Mouse (Mus musculus) thymus, adult 2 months (tissue): ENCODE data around the gene Gm867. TPM values are rescaled to one million over a fixed set of nuclear protein-coding genes. Genes with fewer than 3 reads are reported as not detected.

Experiments used
- DNase-seq: peaks from one replicate; pipeline ENCODE4 v3.0.0; 2021
- H3K27ac ChIP-seq: fragments of 200-500 bp; 2 replicates; pipeline ENCODE4 v1.5.1; 2012; ENCODE audit warnings: low read length, control low read depth; ENCODE audit not compliant: control insufficient read depth, insufficient read depth
- H3K27me3 ChIP-seq: fragments of 200-500 bp; 2 replicates; pipeline ENCODE4 v1.6.1; 2012; ENCODE audit warnings: mild to moderate bottlenecking, low read length, moderate library complexity, mixed read lengths; ENCODE audit not compliant: control insufficient read depth, insufficient read depth
- H3K36me3 ChIP-seq: fragments of 200-500 bp; 2 replicates; pipeline ENCODE4 v1.6.1; 2012; ENCODE audit warnings: mild to moderate bottlenecking, low read length, moderate library complexity; ENCODE audit not compliant: control insufficient read depth, insufficient read depth
- H3K4me1 ChIP-seq: fragments of 200-500 bp; replicated peaks from 2 replicates; pipeline ENCODE4 v1.6.1; 2012; ENCODE audit warnings: low read length; ENCODE audit not compliant: control insufficient read depth, insufficient read depth
- H3K4me3 ChIP-seq: fragments of 200-500 bp; 2 replicates; pipeline ENCODE4 v1.5.1; 2012; ENCODE audit warnings: mild to moderate bottlenecking, low read length, control low read depth, moderate library complexity; ENCODE audit not compliant: control insufficient read depth, insufficient read depth
- CTCF ChIP-seq: fragments of 200-500 bp; IDR thresholded peaks from 2 replicates; pipeline ENCODE4 v1.5.1; 2012; ENCODE audit warnings: mild to moderate bottlenecking, control low read depth, low read length, moderate library complexity, borderline replicate concordance; ENCODE audit not compliant: control insufficient read depth, poor library complexity, insufficient read depth; ENCODE audit errors: extremely low read depth
- POLR2A ChIP-seq: fragments of 200-500 bp; IDR thresholded peaks from 2 replicates; pipeline ENCODE4 v1.6.1; 2012; ENCODE audit warnings: mild to moderate bottlenecking, low read length, control low read depth, moderate library complexity; ENCODE audit not compliant: control insufficient read depth, poor library complexity, insufficient read depth; ENCODE audit errors: extremely low read depth
- WGBS: fragments of 180-500 bp; shearing (Covaris S2); methylation state at CpG from one replicate; pipeline ENCODE4 v1.1.7; 2018; 5-methylcytosine and 5-hydroxymethylcytosine counted together
- polyA plus RNA-seq: library from polyadenylated mRNA; depleted of rRNA; stranded (reverse); fragments of >200 nt; gene quantifications from 2 replicates; pipeline ENCODE4 v1.2.3, GENCODE M21; 2012; rRNA removed

The Gm867 gene
- polyA plus RNA-seq, 1 experiment = 0.42 TPM

- Histone ChIP-seq H3K36me3 (no peaks in the 10 kb centered on the region), H3K4me1 (peaks cover 13% of the 10 kb centered on the region), H3K27ac (no peak overlapping the region), H3K27me3 (no peaks in the 10 kb centered on the region), H3K4me3 (no peak overlapping the region)
- DNase-seq = no peak
- 79% methylated on average over 8 of the region's 8 CpGs for WGBS
- TF ChIP-seq CTCF = no peak
- no peak for TF ChIP-seq POLR2A
Measured at GRCm38 (mm10) chr10:75889406-75890153, 50.9 kb downstream of the Gm867 start.

Other genes starting within 250 kb of the Gm867 start
- 82.3 and 89.2 TPM in 2 replicates for gene Cabin1, start 176.3 kb downstream of the Gm867 start, polyA plus RNA-seq
- 66.8 and 77.3 TPM in 2 replicates for gene Ddt, start 167.3 kb downstream of the Gm867 start, polyA plus RNA-seq
- gene Gm20441, start 159.7 kb downstream of the Gm867 start, polyA plus RNA-seq = not detected in 2 replicates
- 7.7 and 8.6 TPM in 2 replicates for gene Gstt3, start 159.3 kb downstream of the Gm867 start, polyA plus RNA-seq
- gene Gstt1, start 142.1 kb downstream of the Gm867 start, polyA plus RNA-seq = 15.4 and 19.2 TPM in 2 replicates
- 0.19 and 0.26 TPM in 2 replicates for gene Gstt4, start 118.1 kb downstream of the Gm867 start, polyA plus RNA-seq
- gene Gstt2, start 103.2 kb downstream of the Gm867 start, polyA plus RNA-seq = 174 and 216 TPM in 2 replicates
- 1,833 and 2,007 TPM in 2 replicates for gene Mif, start 80.4 kb downstream of the Gm867 start, polyA plus RNA-seq
- gene Derl3, start 47.3 kb downstream of the Gm867 start, polyA plus RNA-seq = 11.6 and 19.0 TPM in 2 replicates
- 63.0 and 75.5 TPM in 2 replicates for gene Smarcb1, start 19.1 kb downstream of the Gm867 start, polyA plus RNA-seq
- 172 and 198 TPM in 2 replicates for gene Chchd10, start 7.5 kb downstream of the Gm867 start, polyA plus RNA-seq
- 7.5 and 9.3 TPM in 2 replicates for gene Mmp11, start 4.2 kb downstream of the Gm867 start, polyA plus RNA-seq
- gene Vpreb3, start 2.4 kb upstream of the Gm867 start, polyA plus RNA-seq = 3.1 and 4.8 TPM in 2 replicates
- gene Gm5134, start 13.8 kb upstream of the Gm867 start, polyA plus RNA-seq = 4.0 and 4.3 TPM in 2 replicates
- gene Zfp280b, start 92.0 kb upstream of the Gm867 start, polyA plus RNA-seq = 14.5 and 18.0 TPM in 2 replicates
- gene Slc5a4b, start 170.3 kb upstream of the Gm867 start, polyA plus RNA-seq = 0.04 TPM in 1 of 2 replicates, not detected in the other
- gene Slc5a4a, start 206.8 kb upstream of the Gm867 start, polyA plus RNA-seq = not detected in 2 replicates